ENCODE assay signal across 22 mouse cellular contexts in the genomic region with DNA sequence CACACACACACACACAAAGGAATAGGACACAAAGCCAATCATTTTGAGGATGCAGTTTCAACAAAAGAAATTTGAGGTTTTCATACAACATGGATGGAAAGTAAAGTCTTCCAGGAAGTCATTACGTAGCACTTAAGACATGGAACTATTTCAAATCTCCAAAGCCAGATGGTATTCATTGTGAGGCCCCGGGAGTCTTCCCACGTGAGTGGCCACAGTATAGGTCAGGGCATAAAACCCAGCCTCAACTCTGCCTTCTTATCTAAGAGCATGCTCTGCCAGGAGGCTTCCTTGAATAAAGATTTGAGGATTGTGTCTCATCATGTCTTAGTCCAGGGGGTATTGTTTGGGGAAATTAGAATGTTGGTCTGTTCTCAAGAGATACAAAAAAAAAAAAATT.
DNase-seq lines count a peak whose midpoint lies in the region; ATAC-seq lines count a peak whose summit lies in the region.
"Had no signal": no experiment of that assay in that cellular context is flagged by ENCODE, and none has a peak within 500 bp of the region (broad histone marks: within the 10 kb centered on the region; RNA-seq: fewer than 3 reads in every experiment).

No protein-coding gene starts in this region.

- WGBS in embryonic facial prominence, embryonic 11.5 days = 28% methylated on average over 3 of the region's 3 CpGs
- 67% methylated on average over 3 of the region's 3 CpGs for WGBS in hindbrain, embryonic 11.5 days

- no peaks in the 10 kb centered on the region for H3K9me3 ChIP-seq in embryonic facial prominence, embryonic 11.5 days (replicated peaks; ENCODE audit: control insufficient read depth, low read length)
- H3K9me3 ChIP-seq in hindbrain, embryonic 11.5 days (ENCODE audit: control insufficient read depth, low read length) = no peaks in the 10 kb centered on the region
- H3K9me3 ChIP-seq: forebrain, embryonic 10.5 days; forebrain, embryonic 15.5 days; G1E; heart, embryonic 12.5 days; hindbrain, embryonic 12.5 days had no signal

- no peak overlapping the region for H3K4me2 ChIP-seq in embryonic facial prominence, embryonic 11.5 days (ENCODE audit: low read depth, low read length)
- no peak overlapping the region for H3K4me2 ChIP-seq in hindbrain, embryonic 11.5 days (replicated peaks; ENCODE audit: low read depth, low read length)
- H3K4me2 ChIP-seq: forebrain, embryonic 15.5 days; heart, embryonic 12.5 days; hindbrain, embryonic 12.5 days had no signal

- H3K4me3 ChIP-seq in embryonic facial prominence, embryonic 11.5 days (ENCODE audit: low read depth, low read length) = no peak overlapping the region
- no peak overlapping the region for H3K4me3 ChIP-seq in hindbrain, embryonic 11.5 days (ENCODE audit: low read depth, low read length)
- H3K4me3 ChIP-seq: forebrain, embryonic 10.5 days; forebrain, embryonic 15.5 days; heart, embryonic 12.5 days; hindbrain, embryonic 12.5 days had no signal

- no peak for ATAC-seq in embryonic facial prominence, embryonic 11.5 days (replicated peaks; ENCODE audit: insufficient number of reproducible peaks, low FRiP score, low TSS enrichment, low read depth)
- ATAC-seq in erythroid progenitor cell, adult 5-6 weeks (replicated peaks; ENCODE audit: low FRiP score, poor library complexity, severe bottlenecking) = no peak
- no peak for ATAC-seq in hindbrain, embryonic 11.5 days (ENCODE audit: low FRiP score)
- ATAC-seq: CD4-positive, CD25-positive, alpha-beta regulatory T cell, adult 4 months; forebrain, embryonic 15.5 days; hindbrain, embryonic 16.5 days had no signal

- peak; percentile 69 for DNase-seq in embryo, embryonic 10.5 days (ENCODE audit: low spot score)
- peak; percentile 69 for DNase-seq in embryonic facial prominence, embryonic 11.5 days (ENCODE audit: low spot score)
- peak; percentile 40 for DNase-seq in forelimb bud, embryonic 11.5 days (ENCODE audit: low read depth, low spot score)
- no peak for DNase-seq in adrenal gland, postnatal 14 days
- no peak for DNase-seq in hindbrain, embryonic 11.5 days (ENCODE audit: low spot score)
- no peak for DNase-seq in kidney, adult 9 months
- DNase-seq: adrenal gland, postnatal 10 days; B cell, adult 2 months; cerebellum, adult 11-12 months; cerebellum, adult 9-10 months; cerebellum, postnatal 36 days; gastrocnemius, postnatal 14 days; heart, postnatal 36 days; kidney, adult 11 months had no signal

- no peak overlapping the region for H3K9ac ChIP-seq in embryonic facial prominence, embryonic 11.5 days (replicated peaks; ENCODE audit: low read length)
- no peak overlapping the region for H3K9ac ChIP-seq in hindbrain, embryonic 11.5 days (ENCODE audit: low read depth, low read length)
- H3K9ac ChIP-seq: forebrain, embryonic 15.5 days; heart, embryonic 12.5 days; hindbrain, embryonic 12.5 days had no signal

- H3K27me3 ChIP-seq in embryonic facial prominence, embryonic 11.5 days (ENCODE audit: control insufficient read depth, insufficient read depth, low read length) = no peaks in the 10 kb centered on the region
- H3K27me3 ChIP-seq in hindbrain, embryonic 11.5 days (ENCODE audit: control insufficient read depth, insufficient read depth, low read length) = no peaks in the 10 kb centered on the region; the same call in 1 of the 2 replicates
- H3K27me3 ChIP-seq: forebrain, embryonic 15.5 days; heart, embryonic 12.5 days; hindbrain, embryonic 12.5 days had no signal

- peaks cover 3% of the 10 kb centered on the region; the same call in 1 of the 2 replicates for H3K4me1 ChIP-seq in embryonic facial prominence, embryonic 11.5 days (ENCODE audit: control insufficient read depth, insufficient read depth, low read length)
- H3K4me1 ChIP-seq in hindbrain, embryonic 11.5 days (replicated peaks; ENCODE audit: control insufficient read depth, insufficient read depth, low read length) = no peaks in the 10 kb centered on the region
- H3K4me1 ChIP-seq: forebrain, embryonic 15.5 days had no signal

- H3K36me3 ChIP-seq in embryonic facial prominence, embryonic 11.5 days (replicated peaks; ENCODE audit: control insufficient read depth, insufficient read depth, low read depth, low read length) = no peaks in the 10 kb centered on the region
- H3K36me3 ChIP-seq in hindbrain, embryonic 11.5 days (ENCODE audit: control insufficient read depth, insufficient read depth, low read length) = no peaks in the 10 kb centered on the region
- H3K36me3 ChIP-seq: forebrain, embryonic 10.5 days; forebrain, embryonic 15.5 days; G1E; heart, embryonic 12.5 days; hindbrain, embryonic 12.5 days had no signal

- H3K27ac ChIP-seq in embryonic facial prominence, embryonic 11.5 days (replicated peaks; ENCODE audit: low read depth, low read length) = no peak overlapping the region
- H3K27ac ChIP-seq in hindbrain, embryonic 11.5 days (ENCODE audit: low read depth, low read length) = no peak overlapping the region
- H3K27ac ChIP-seq: forebrain, embryonic 10.5 days; forebrain, embryonic 15.5 days; hindbrain, embryonic 12.5 days had no signal

Comparison
In these comparisons a context has a peak if more than half of its experiments do, and no peak if none do; other contexts are left out.
1. DNase-seq: peak in embryo, embryonic 10.5 days (single experiment), embryonic facial prominence, embryonic 11.5 days (single experiment) and forelimb bud, embryonic 11.5 days (single experiment); none in adrenal gland, postnatal 14 days (single experiment), hindbrain, embryonic 11.5 days (single experiment) and kidney, adult 9 months (single experiment).